Mouse (Mus musculus): ENCODE measurements around the gene Magoh. TPM values are rescaled to one million over a fixed set of nuclear protein-coding genes. Genes with fewer than 3 reads are reported as not detected.

Gene Magoh
- total RNA-seq, 1 experiment: 192 TPM

DNA sequence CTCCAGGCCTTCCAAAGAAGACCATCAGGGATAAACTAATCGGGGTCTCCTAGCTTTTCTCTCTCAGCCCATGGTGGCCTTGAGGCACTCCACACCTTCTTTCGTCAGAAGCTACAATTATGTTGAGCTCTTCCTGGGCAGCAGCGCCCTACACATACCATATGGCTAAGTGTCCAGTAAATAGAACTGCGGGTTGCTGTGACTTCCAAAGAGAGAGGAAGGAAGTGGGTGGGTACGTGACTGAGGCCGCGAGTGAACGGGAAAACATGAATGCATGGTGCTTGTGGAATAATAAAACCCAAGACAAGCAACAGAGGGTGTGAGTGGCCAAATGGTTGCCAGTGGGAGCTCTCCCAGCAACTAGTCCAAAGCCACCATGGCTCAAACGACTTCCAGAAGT, 29.9 kb upstream of the Magoh start:
- H3K4me3 ChIP-seq (ENCODE audit: insufficient read depth in 1 of 2, low read depth in 1 of 2, low read length in 2 of 2, poor library complexity in 1 of 2, severe bottlenecking in 1 of 2): no peak overlapping the region
- H3K9ac ChIP-seq (ENCODE audit: insufficient read depth, low read depth, low read length, poor library complexity, severe bottlenecking): no peak overlapping the region
- no peaks in the 10 kb centered on the region for H3K36me3 ChIP-seq (ENCODE audit: control insufficient read depth, insufficient read depth, low read length, poor library complexity, severe bottlenecking)
- no peak for TF ChIP-seq HCFC1 (IDR thresholded peaks at IDR 0.05; ENCODE audit: borderline replicate concordance, insufficient read depth, low read length)
- no peak for TF ChIP-seq ZNF384 (IDR thresholded peaks at IDR 0.05; ENCODE audit: low read depth, low read length)
- TF ChIP-seq ZC3H11A (IDR thresholded peaks at IDR 0.05; ENCODE audit: borderline replicate concordance, low read depth, low read length): no peak
- TF ChIP-seq CHD2 (IDR thresholded peaks at IDR 0.05; ENCODE audit: low read depth, low read length): no peak
- no peak for TF ChIP-seq MAFK (IDR thresholded peaks at IDR 0.05; ENCODE audit: insufficient read depth, low read depth, low read length)
- no peak overlapping the region for H3K27ac ChIP-seq (ENCODE audit: insufficient read depth, low read depth, low read length, poor library complexity, severe bottlenecking)
- no peak for DNase-seq (ENCODE audit: low read depth, low spot score)
- H3K9me3 ChIP-seq (ENCODE audit: control insufficient read depth, insufficient read depth, low read depth, low read length): no peaks in the 10 kb centered on the region
- H3K4me1 ChIP-seq (ENCODE audit: control insufficient read depth in 2 of 2, insufficient read depth in 2 of 2, low read length in 2 of 2, poor library complexity in 1 of 2): peaks cover 0 to 6% of the 10 kb centered on the region in 2 experiments; a peak in 1 of 4 replicates
- in situ Hi-C loops (cut with MboI; ENCODE audit: low sequenced_read_pairs in 2 of 2, unreplicated experiment in 2 of 2): loop anchor here in 1 of 2 experiments (10.0 kb wide), 1 partner anchor 115 kb away; no protein-coding TSS in a partner anchor

DNA sequence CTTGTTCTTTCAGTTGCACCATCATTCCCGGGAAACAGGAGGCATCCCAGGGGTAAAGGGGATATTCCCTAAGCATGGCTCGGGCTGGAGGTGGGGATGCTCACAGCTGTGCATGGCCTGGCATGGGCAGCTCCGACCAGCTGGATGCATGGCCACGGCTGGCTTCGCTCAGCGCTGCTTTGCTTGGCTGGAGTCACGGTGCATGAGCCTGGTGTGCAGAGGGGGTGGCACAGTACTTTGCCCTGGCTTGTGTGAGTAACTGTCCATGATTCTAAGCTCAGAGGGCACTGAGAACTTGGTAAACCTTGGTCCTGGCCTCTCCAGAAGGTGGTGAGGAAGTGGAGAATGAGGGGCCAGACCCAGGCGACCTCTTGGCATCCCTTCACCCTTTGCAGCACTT, 29.5 kb upstream of the Magoh start:
- H3K4me1 ChIP-seq (ENCODE audit: control insufficient read depth in 2 of 2, insufficient read depth in 2 of 2, low read length in 2 of 2, poor library complexity in 1 of 2): peaks cover 0 to 6% of the 10 kb centered on the region in 2 experiments; a peak in 1 of 4 replicates
- TF ChIP-seq CHD2 (IDR thresholded peaks at IDR 0.05; ENCODE audit: low read depth, low read length) (no peak), ZC3H11A (IDR thresholded peaks at IDR 0.05; ENCODE audit: borderline replicate concordance, low read depth, low read length) (no peak), HCFC1 (IDR thresholded peaks at IDR 0.05; ENCODE audit: borderline replicate concordance, insufficient read depth, low read length) (no peak), MAFK (IDR thresholded peaks at IDR 0.05; ENCODE audit: insufficient read depth, low read depth, low read length) (no peak), ZNF384 (IDR thresholded peaks at IDR 0.05; ENCODE audit: low read depth, low read length) (no peak)
- H3K36me3 ChIP-seq (ENCODE audit: control insufficient read depth, insufficient read depth, low read length, poor library complexity, severe bottlenecking): no peaks in the 10 kb centered on the region; the same call in 1 of the 2 replicates
- H3K27ac ChIP-seq (ENCODE audit: insufficient read depth, low read depth, low read length, poor library complexity, severe bottlenecking): no peak overlapping the region
- H3K4me3 ChIP-seq (ENCODE audit: insufficient read depth in 1 of 2, low read depth in 1 of 2, low read length in 2 of 2, poor library complexity in 1 of 2, severe bottlenecking in 1 of 2): no peak overlapping the region
- H3K9ac ChIP-seq (ENCODE audit: insufficient read depth, low read depth, low read length, poor library complexity, severe bottlenecking): no peak overlapping the region
- H3K9me3 ChIP-seq (ENCODE audit: control insufficient read depth, insufficient read depth, low read depth, low read length): no peaks in the 10 kb centered on the region
- in situ Hi-C loops (cut with MboI; ENCODE audit: low sequenced_read_pairs in 2 of 2, unreplicated experiment in 2 of 2): no loop called here
- DNase-seq (ENCODE audit: low read depth, low spot score): no peak

DNA sequence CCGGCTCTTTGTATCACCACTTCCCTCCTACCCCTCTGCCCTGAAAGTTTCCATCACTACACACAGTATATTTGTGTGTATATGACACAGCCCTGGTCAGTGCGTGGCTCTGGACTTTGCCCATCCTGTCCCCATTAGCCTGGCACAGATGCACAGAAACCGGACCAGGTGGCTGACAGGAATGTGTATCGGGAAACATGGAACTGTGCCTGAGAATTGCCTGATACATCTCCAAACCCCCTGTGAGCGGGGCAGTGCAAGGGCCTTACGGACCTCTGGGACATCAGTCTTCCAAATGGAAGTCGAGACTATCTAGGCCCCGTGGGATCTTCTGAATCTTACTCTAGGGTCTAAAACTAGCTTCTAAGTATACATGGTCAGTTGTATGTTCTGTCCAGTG, 26.2 kb upstream of the Magoh start:
- Histone ChIP-seq H3K9ac (ENCODE audit: insufficient read depth, low read depth, low read length, poor library complexity, severe bottlenecking) (no peak overlapping the region), H3K4me1 (ENCODE audit: control insufficient read depth in 2 of 2, insufficient read depth in 2 of 2, low read length in 2 of 2, poor library complexity in 1 of 2) (peaks cover 0 to 4% of the 10 kb centered on the region in 2 experiments; a peak in 1 of 4 replicates), H3K27ac (ENCODE audit: insufficient read depth, low read depth, low read length, poor library complexity, severe bottlenecking) (no peak overlapping the region), H3K4me3 (ENCODE audit: insufficient read depth in 1 of 2, low read depth in 1 of 2, low read length in 2 of 2, poor library complexity in 1 of 2, severe bottlenecking in 1 of 2) (no peak overlapping the region), H3K9me3 (ENCODE audit: control insufficient read depth, insufficient read depth, low read depth, low read length) (no peaks in the 10 kb centered on the region), H3K36me3 (ENCODE audit: control insufficient read depth, insufficient read depth, low read length, poor library complexity, severe bottlenecking) (peaks cover 2% of the 10 kb centered on the region; the same call in 1 of the 2 replicates)
- in situ Hi-C loops (cut with MboI; ENCODE audit: low sequenced_read_pairs in 2 of 2, unreplicated experiment in 2 of 2): no loop called here
- TF ChIP-seq CHD2 (IDR thresholded peaks at IDR 0.05; ENCODE audit: low read depth, low read length) (no peak), ZNF384 (IDR thresholded peaks at IDR 0.05; ENCODE audit: low read depth, low read length) (no peak), MAFK (IDR thresholded peaks at IDR 0.05; ENCODE audit: insufficient read depth, low read depth, low read length) (no peak), HCFC1 (IDR thresholded peaks at IDR 0.05; ENCODE audit: borderline replicate concordance, insufficient read depth, low read length) (no peak), ZC3H11A (IDR thresholded peaks at IDR 0.05; ENCODE audit: borderline replicate concordance, low read depth, low read length) (no peak)
- DNase-seq (ENCODE audit: low read depth, low spot score): no peak

DNA sequence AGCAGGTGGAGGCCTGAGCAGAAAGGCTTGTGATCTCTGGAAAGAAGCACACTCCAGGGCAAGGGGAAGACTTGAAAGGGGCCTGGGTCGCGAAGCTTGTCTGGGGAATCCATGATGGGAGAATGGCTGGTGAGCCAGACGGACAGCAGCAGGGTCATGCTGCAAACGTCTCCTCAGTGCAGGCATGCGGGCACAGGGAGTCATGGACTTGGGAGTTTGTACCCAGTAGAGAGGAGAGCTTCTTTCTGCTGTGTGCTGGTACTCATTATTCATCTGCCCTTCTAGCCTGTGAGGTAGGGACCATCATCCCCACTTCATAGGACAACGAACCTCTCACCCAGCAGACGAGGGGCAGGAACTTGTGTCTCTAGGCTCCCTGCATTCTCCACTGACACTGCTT, 25.7 kb upstream of the Magoh start:
- TF ChIP-seq ZC3H11A (IDR thresholded peaks at IDR 0.05; ENCODE audit: borderline replicate concordance, low read depth, low read length): no peak
- no peak for TF ChIP-seq CHD2 (IDR thresholded peaks at IDR 0.05; ENCODE audit: low read depth, low read length)
- TF ChIP-seq ZNF384 (IDR thresholded peaks at IDR 0.05; ENCODE audit: low read depth, low read length): no peak
- TF ChIP-seq HCFC1 (IDR thresholded peaks at IDR 0.05; ENCODE audit: borderline replicate concordance, insufficient read depth, low read length): no peak
- no peak for TF ChIP-seq MAFK (IDR thresholded peaks at IDR 0.05; ENCODE audit: insufficient read depth, low read depth, low read length)
- DNase-seq (ENCODE audit: low read depth, low spot score): no peak
- Histone ChIP-seq H3K36me3 (ENCODE audit: control insufficient read depth, insufficient read depth, low read length, poor library complexity, severe bottlenecking) (peaks cover 5% of the 10 kb centered on the region; the same call in 1 of the 2 replicates), H3K4me3 (ENCODE audit: insufficient read depth in 1 of 2, low read depth in 1 of 2, low read length in 2 of 2, poor library complexity in 1 of 2, severe bottlenecking in 1 of 2) (no peak overlapping the region), H3K4me1 (ENCODE audit: control insufficient read depth in 2 of 2, insufficient read depth in 2 of 2, low read length in 2 of 2, poor library complexity in 1 of 2) (peaks cover 0 to 4% of the 10 kb centered on the region in 2 experiments; a peak in 1 of 4 replicates), H3K27ac (ENCODE audit: insufficient read depth, low read depth, low read length, poor library complexity, severe bottlenecking) (no peak overlapping the region), H3K9me3 (ENCODE audit: control insufficient read depth, insufficient read depth, low read depth, low read length) (no peaks in the 10 kb centered on the region), H3K9ac (ENCODE audit: insufficient read depth, low read depth, low read length, poor library complexity, severe bottlenecking) (no peak overlapping the region)
- in situ Hi-C loops (cut with MboI; ENCODE audit: low sequenced_read_pairs in 2 of 2, unreplicated experiment in 2 of 2): no loop called here

Data from ES-E14 (cell line).